Mouse (Mus musculus) MEL (cell line): ENCODE data around the gene Herpud1. TPM values are rescaled to one million over a fixed set of nuclear protein-coding genes. Genes with fewer than 3 reads are reported as not detected.

ENCODE experiments used
- DNase-seq: peaks from one replicate; pipeline ENCODE4 v3.0.0; 2011; ENCODE audit warnings: low read depth, low spot score
- H3K27ac ChIP-seq: 2 replicates; pipeline ENCODE4 v1.5.1; 2012; ENCODE audit warnings: low read depth, mild to moderate bottlenecking, control low read depth, low read length, moderate library complexity; ENCODE audit not compliant: control insufficient read depth
- H3K27me3 ChIP-seq, 2 experiments: fragments of 150-350 bp in 1 of 2; sonication (generic) in 1 of 2; 2 replicates each; pipeline ENCODE4 v1.6.1; 2012; ENCODE audit warnings: low read length in 2 of 2, mild to moderate bottlenecking in 2 of 2, improper control_type of control experiment in 1 of 2, moderate library complexity in 1 of 2; ENCODE audit not compliant: insufficient read depth in 2 of 2, control insufficient read depth in 1 of 2
- H3K36me3 ChIP-seq, 2 experiments: 2 replicates each; pipeline ENCODE4 v1.6.1; 2012 to 2014; ENCODE audit warnings: low read length in 2 of 2, improper control_type of control experiment in 1 of 2, inconsistent platforms in 1 of 2, mild to moderate bottlenecking in 1 of 2; ENCODE audit not compliant: insufficient read depth in 2 of 2, control insufficient read depth in 1 of 2
- H3K4me1 ChIP-seq, 2 experiments: fragments of 150-350 bp in 1 of 2; sonication (generic) in 1 of 2; 2 replicates each; pipeline ENCODE4 v1.6.1; 2012; ENCODE audit warnings: low read length in 2 of 2, improper control_type of control experiment in 1 of 2, mild to moderate bottlenecking in 1 of 2; ENCODE audit not compliant: insufficient read depth in 2 of 2, control insufficient read depth in 1 of 2
- H3K4me3 ChIP-seq, 2 experiments: fragments of 150-350 bp in 1 of 2; sonication (generic) in 1 of 2; 2 replicates each; pipeline ENCODE4 v1.5.1; 2012; ENCODE audit warnings: low read depth in 2 of 2, low read length in 2 of 2, mild to moderate bottlenecking in 2 of 2, moderate library complexity in 2 of 2, control low read depth in 1 of 2, improper control_type of control experiment in 1 of 2; ENCODE audit not compliant: control insufficient read depth in 1 of 2, insufficient read depth in 1 of 2
- H3K79me2 ChIP-seq: 2 replicates; pipeline ENCODE4 v1.6.1; 2012; ENCODE audit warnings: mild to moderate bottlenecking, low read length, moderate library complexity; ENCODE audit not compliant: control insufficient read depth, poor library complexity, insufficient read depth
- H3K9ac ChIP-seq: 2 replicates; pipeline ENCODE4 v1.6.1; 2012; ENCODE audit warnings: low read depth, mild to moderate bottlenecking, control low read depth, low read length, moderate library complexity; ENCODE audit not compliant: control insufficient read depth, poor library complexity, severe bottlenecking
- H3K9me3 ChIP-seq: fragments of 150-350 bp; sonication (generic); replicated peaks from 2 replicates; pipeline ENCODE4 v1.6.1; 2012; ENCODE audit warnings: mild to moderate bottlenecking, low read length, improper control_type of control experiment, moderate library complexity; ENCODE audit not compliant: insufficient read depth
- CHD1 ChIP-seq: IDR thresholded peaks from 2 replicates; pipeline ENCODE4 v1.6.1; 2012; ENCODE audit warnings: low read depth, mild to moderate bottlenecking, inconsistent platforms, low read length, improper control_type of control experiment
- CTCF ChIP-seq, 3 experiments: IDR thresholded peaks in 2 of 3; conservative IDR thresholded peaks in 1 of 3; 2 replicates each; pipeline ENCODE4 v1.5.1; 2011 to 2012; ENCODE audit warnings: low read length in 3 of 3, low read depth in 2 of 3, mild to moderate bottlenecking in 2 of 3, improper control_type of control experiment in 1 of 3, inconsistent platforms in 1 of 3, mixed read lengths in 1 of 3, moderate library complexity in 1 of 3; ENCODE audit not compliant: control insufficient read depth in 1 of 3, insufficient read depth in 1 of 3, poor library complexity in 1 of 3, severe bottlenecking in 1 of 3
- ELF1 ChIP-seq: IDR thresholded peaks from 2 replicates; pipeline ENCODE4 v1.6.1; 2014; ENCODE audit warnings: low read depth, mild to moderate bottlenecking, inconsistent platforms, low read length, improper control_type of control experiment, moderate library complexity
- JUND ChIP-seq: IDR thresholded peaks from 2 replicates; pipeline ENCODE4 v1.6.1; 2011; ENCODE audit warnings: low read depth, mild to moderate bottlenecking, improper control_type of control experiment, low read length
- KAT2A ChIP-seq: conservative IDR thresholded peaks from 2 replicates; pipeline ENCODE4 v1.6.1; 2012; ENCODE audit warnings: low read depth, low read length, improper control_type of control experiment, inconsistent platforms
- MAFK ChIP-seq: IDR thresholded peaks from 2 replicates; pipeline ENCODE4 v1.6.1; 2011; ENCODE audit warnings: low read depth, mild to moderate bottlenecking, low read length, improper control_type of control experiment, borderline replicate concordance
- MAX ChIP-seq: IDR thresholded peaks from 2 replicates; pipeline ENCODE4 v1.6.1; 2011; ENCODE audit warnings: low read length, improper control_type of control experiment
- MAZ ChIP-seq: IDR thresholded peaks from 2 replicates; pipeline ENCODE4 v1.6.1; 2012; ENCODE audit warnings: low read depth, mild to moderate bottlenecking, inconsistent platforms, low read length, improper control_type of control experiment
- MXI1 ChIP-seq: IDR thresholded peaks from 2 replicates; pipeline ENCODE4 v1.6.1; 2011; ENCODE audit warnings: mild to moderate bottlenecking, low read depth, low read length, improper control_type of control experiment
- POLR2A ChIP-seq, 2 experiments: IDR thresholded peaks; 2 replicates each; pipeline ENCODE4 v1.6.1; 2011 to 2012; ENCODE audit warnings: low read length in 2 of 2, mild to moderate bottlenecking in 2 of 2, control low read depth in 1 of 2, improper control_type of control experiment in 1 of 2, low read depth in 1 of 2, moderate library complexity in 1 of 2; ENCODE audit not compliant: control insufficient read depth in 1 of 2, insufficient read depth in 1 of 2, poor library complexity in 1 of 2
- POLR2AphosphoS2 ChIP-seq: IDR thresholded peaks from 2 replicates; pipeline ENCODE4 v1.6.1; 2011; ENCODE audit warnings: low read length, improper control_type of control experiment
- RAD21 ChIP-seq: IDR thresholded peaks from 2 replicates; pipeline ENCODE4 v1.6.1; 2011; ENCODE audit warnings: mild to moderate bottlenecking, low read depth, low read length, improper control_type of control experiment
- SIN3A ChIP-seq: IDR thresholded peaks from 2 replicates; pipeline ENCODE4 v1.6.1; 2012; ENCODE audit warnings: low read length, improper control_type of control experiment, inconsistent platforms
- SMC3 ChIP-seq: IDR thresholded peaks from 2 replicates; pipeline ENCODE4 v1.6.1; 2011; ENCODE audit warnings: low read depth, low read length, improper control_type of control experiment
- TAL1 ChIP-seq: IDR thresholded peaks from 2 replicates; pipeline ENCODE4 v1.6.1; 2012; ENCODE audit warnings: mild to moderate bottlenecking, inconsistent platforms, low read length, moderate library complexity, mixed read lengths
- TBP ChIP-seq: IDR thresholded peaks from 2 replicates; pipeline ENCODE4 v1.8.0; 2011; ENCODE audit warnings: low read depth, low read length, improper control_type of control experiment
- USF1 ChIP-seq: IDR thresholded peaks from 2 replicates; pipeline ENCODE4 v1.6.1; 2014; ENCODE audit warnings: low read depth, mild to moderate bottlenecking, inconsistent platforms, low read length, improper control_type of control experiment, moderate library complexity
- ZC3H11A ChIP-seq: IDR thresholded peaks from 2 replicates; pipeline ENCODE4 v1.6.1; 2012; ENCODE audit warnings: low read depth, mild to moderate bottlenecking, inconsistent platforms, low read length, improper control_type of control experiment
- polyA plus RNA-seq, 2 experiments: library from polyadenylated mRNA; stranded (reverse) in 1 of 2; unstranded in 1 of 2; fragments of >175 nt in 1 of 2; fragments of >200 nt in 1 of 2; gene quantifications; 2 replicates each; pipeline versions ENCODE4 v1.2.1 to v1.2.4; 2012; ENCODE audit warnings: low replicate concordance in 2 of 2, low read depth in 1 of 2; ENCODE audit not compliant: insufficient read length in 2 of 2, insufficient read depth in 1 of 2, missing spikeins in 1 of 2
- total RNA-seq: library from RNA; depleted of rRNA; stranded (reverse); fragments of 300-350 nt; gene quantifications from 2 replicates; pipeline ENCODE4 v1.2.3, GENCODE M21; 2012

The Herpud1 gene
- total and polyA plus RNA-seq, 3 experiments = 66.1 to 66.9 TPM; not detected in 1

GRCm38 (mm10) chr8:94392648-94393047, 6.4 kb downstream of the Herpud1 start:
- Histone ChIP-seq H3K79me2 (peaks cover 18% of the 10 kb centered on the region), H3K4me1 (peaks cover 4 to 6% of the 10 kb centered on the region in 2 experiments; a peak in 3 of 4 replicates), H3K36me3 (peaks cover 21 to 43% of the 10 kb centered on the region in 2 experiments), H3K27me3 (no peaks in the 10 kb centered on the region), H3K4me3 (no peak overlapping the region), H3K9ac (no peak overlapping the region), H3K9me3 (no peaks in the 10 kb centered on the region), H3K27ac (no peak overlapping the region)
- DNase-seq = no peak
- TF ChIP-seq RAD21 (no peak), SIN3A (0 out of 2 replicates have a peak, but pooled peaks have one; percentile 23)

GRCm38 (mm10) chr8:94395851-94396540, 9.8 kb downstream of the Herpud1 start:
- Histone ChIP-seq H3K9ac (no peak overlapping the region), H3K4me1 (no peaks in the 10 kb centered on the region), H3K27me3 (no peaks in the 10 kb centered on the region), H3K4me3 (no peak overlapping the region), H3K27ac (no peak overlapping the region), H3K36me3 (peaks cover 0 to 18% of the 10 kb centered on the region in 2 experiments; a peak in 1 of 4 replicates), H3K79me2 (no peaks in the 10 kb centered on the region), H3K9me3 (no peaks in the 10 kb centered on the region)
- TF ChIP-seq TAL1 = no peak
- TF ChIP-seq CHD1 = no peak
- peak; percentile 91 for TF ChIP-seq POLR2AphosphoS2
- no peak for TF ChIP-seq MAFK
- no peak for TF ChIP-seq SIN3A
- TF ChIP-seq KAT2A = no peak
- no peak for TF ChIP-seq ELF1
- TF ChIP-seq MAX = no peak
- TF ChIP-seq JUND = no peak
- DNase-seq = no peak

- Histone ChIP-seq H3K4me3 (no peak overlapping the region), H3K9me3 (no peaks in the 10 kb centered on the region), H3K27ac (no peak overlapping the region), H3K36me3 (peaks cover 0 to 10% of the 10 kb centered on the region in 2 experiments; a peak in 1 of 4 replicates), H3K27me3 (no peaks in the 10 kb centered on the region), H3K79me2 (no peaks in the 10 kb centered on the region), H3K4me1 (no peaks in the 10 kb centered on the region), H3K9ac (no peak overlapping the region)
- no peak for TF ChIP-seq POLR2A (IDR thresholded peaks at IDR 0.05; ENCODE audit: control insufficient read depth in 1 of 2, insufficient read depth in 1 of 2, low read depth in 1 of 2, low read length in 2 of 2, poor library complexity in 1 of 2)
- no peak for TF ChIP-seq MXI1
- 0 out of 2 replicates have a peak, but pooled peaks have one; percentile 40 for TF ChIP-seq ZC3H11A
- peak; percentile 79 for TF ChIP-seq SMC3
- TF ChIP-seq CTCF (IDR thresholded peaks at IDR 0.05 in 2 of 3, conservative IDR thresholded peaks at IDR 0.05 in 1 of 3; ENCODE audit: control insufficient read depth in 1 of 3, insufficient read depth in 1 of 3, low read depth in 2 of 3, low read length in 3 of 3, poor library complexity in 1 of 3, severe bottlenecking in 1 of 3) = peak; percentile 31 to 72 (median 51); a peak in 5 of 6 replicates
- no peak for TF ChIP-seq MAZ
- TF ChIP-seq USF1 = no peak
- TF ChIP-seq RAD21 = peak; percentile 46
- no peak for TF ChIP-seq TBP
- DNase-seq = peak; percentile 51
Observed at GRCm38 (mm10) chr8:94396964-94397657, 10.9 kb downstream of the Herpud1 start.
